Mouse (Mus musculus): ENCODE measurements around the gene Rab21. TPM values are rescaled to one million over a fixed set of nuclear protein-coding genes. Genes with fewer than 3 reads are reported as not detected.
"Not testable (repeated sequence)": the region's sequence is repeated elsewhere in the genome, so short reads cannot be mapped to it uniquely, and the experiment has no call there.

Gene Rab21
- polyA plus RNA-seq, 2 experiments from 2014 or later: 21.3 to 26.2 TPM

DNA sequence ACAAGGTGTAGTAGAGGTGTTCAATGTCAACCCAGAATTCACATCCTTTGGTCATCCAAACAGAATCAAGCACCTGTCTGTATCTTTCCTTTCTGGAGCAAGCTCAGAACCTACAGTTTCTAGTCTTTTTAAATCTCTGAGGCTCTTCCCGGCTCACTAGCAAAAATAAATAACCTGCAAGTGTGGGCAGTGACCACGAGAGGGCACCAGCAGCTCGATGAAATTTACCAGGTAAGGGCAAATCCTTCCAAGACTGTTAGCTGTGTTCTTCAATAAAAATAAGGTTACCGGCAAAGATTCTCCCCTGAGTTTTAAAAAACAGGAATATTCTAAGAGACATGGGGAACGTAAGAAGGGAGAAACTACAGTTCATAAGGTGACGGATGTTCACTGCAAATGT is 7.9 kb upstream of the Rab21 start:
- peak; percentile 89 for ATAC-seq

DNA sequence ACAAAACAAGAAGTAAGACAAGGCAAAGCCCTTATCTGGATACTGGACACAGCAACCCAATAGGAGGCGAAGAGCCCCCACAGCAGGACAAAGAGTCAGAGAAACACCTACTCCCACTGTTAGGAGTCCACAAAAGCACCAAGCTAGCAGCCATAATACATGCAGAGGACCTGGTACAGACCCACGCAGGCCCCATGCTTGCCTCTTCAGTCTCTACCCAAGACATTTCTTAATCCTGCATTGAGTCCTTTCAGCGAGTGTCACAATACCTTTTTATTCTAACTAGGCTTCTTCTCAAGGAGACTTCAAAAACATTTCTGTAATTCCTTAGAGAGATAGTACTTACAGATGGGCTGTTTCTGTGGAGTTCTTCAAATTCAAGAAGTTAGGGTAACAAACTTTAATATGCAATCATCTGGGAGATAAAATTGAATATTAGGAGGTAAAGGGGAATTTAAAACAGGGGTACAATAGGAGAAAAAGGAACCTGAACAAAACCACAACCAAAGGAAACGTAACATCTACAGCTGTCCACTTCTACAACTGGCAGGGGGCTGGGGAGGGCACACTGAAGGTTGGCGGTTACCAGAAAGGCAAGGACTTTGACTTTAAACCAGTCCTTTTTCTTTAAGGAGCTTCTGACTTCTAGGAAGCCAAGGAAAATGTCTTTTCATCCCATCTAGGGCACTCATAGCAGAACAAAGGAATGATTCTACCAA is 6.1 kb upstream of the Rab21 start:
- no peak for ATAC-seq

DNA sequence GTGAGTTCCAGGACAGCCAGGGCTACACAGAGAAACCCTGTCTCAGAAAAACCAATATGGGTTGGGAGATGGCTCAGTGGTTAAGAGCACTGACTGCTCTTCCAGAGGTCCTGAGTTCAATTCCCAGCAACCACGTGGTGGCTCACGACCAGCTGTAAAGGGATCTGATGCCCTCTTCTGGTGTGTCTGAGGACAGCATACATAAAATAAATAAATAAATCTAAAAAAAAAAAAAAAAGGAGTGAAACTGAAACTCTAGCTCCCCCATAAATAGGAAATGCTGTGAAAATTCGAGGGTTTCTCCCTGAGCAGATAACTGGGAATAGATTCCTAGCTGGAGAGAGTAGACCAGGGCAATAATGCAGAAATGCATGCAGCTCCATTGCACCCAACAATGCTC is 3.0 kb upstream of the Rab21 start:
- ATAC-seq: not testable (repeated sequence)

DNA sequence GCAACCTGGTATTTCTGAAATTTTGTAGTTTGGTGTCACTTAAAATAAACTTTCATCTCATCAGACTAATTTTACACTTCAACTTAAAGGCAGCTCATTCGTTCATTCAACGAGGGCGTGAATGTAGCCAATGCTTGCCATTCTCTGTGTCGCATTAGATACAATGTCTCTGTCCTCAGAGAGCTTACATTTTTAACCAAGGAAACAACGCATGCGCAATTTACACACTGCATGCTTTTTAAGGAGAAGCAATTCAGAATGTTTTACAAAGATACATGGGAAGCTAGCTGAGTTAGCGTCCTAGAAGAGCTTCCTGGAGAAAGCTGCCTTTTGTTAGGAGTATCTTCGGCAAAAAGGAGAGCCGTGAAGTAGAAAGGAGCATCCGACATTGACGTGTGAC is 919 bp upstream of the Rab21 start:
- ATAC-seq: no peak

DNA sequence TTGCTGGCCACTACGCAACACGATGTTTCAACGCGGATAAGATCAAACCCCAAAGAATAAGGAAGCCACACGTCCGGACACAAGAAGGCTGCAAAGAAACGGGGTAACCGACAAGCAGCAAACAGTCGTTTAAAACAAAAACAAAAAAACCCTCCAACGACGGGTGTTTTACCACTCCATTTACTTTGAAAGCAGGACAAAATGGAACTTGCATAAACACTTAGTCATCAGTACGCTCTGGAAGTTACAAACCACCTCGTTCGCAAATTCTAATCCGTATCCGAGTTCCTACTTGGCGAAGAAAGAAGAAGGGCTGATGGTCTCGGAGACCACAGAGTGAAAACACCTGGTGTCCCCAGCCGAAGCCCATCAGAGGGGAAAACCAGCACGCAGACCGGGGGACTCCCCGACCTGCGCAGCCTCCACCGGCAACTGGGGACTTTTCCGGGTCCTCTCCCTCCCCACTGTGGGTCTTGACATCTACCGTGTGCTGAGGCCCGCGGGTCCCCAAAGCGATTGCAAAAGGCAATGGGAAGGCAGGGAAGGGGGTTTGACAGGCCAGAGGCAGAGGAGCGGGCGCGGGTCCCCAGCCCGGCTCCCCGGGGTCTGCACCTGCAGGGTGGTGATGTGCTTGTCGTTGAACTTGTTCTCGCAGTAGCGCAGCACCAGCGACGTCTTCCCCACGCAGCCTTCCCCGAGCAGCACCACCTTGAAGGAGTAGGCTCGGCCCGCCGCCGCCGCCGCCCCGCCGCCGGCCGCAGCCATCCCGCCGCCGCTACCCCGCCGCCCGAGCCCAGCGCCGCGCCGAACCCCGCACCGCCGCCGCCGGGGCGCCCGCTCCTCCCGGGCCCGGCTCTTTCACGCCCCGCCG is 577 bp downstream of the Rab21 start:
- peak; percentile 86 for ATAC-seq

DNA sequence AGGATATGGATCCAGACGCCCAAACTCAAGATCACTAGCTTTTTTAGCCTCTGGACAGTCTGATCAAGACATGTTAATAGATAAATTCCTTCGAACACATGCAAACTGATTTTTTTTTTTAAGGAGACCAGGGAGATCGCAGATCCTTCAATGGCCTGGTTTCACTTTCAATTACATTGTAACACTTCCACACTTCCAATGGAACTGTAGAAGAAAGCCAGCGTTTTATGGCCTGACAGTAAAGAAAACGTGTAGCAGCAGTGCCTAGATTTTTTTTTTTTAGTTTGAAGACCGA is 1.2 kb downstream of the Rab21 start:
- ATAC-seq: peak; percentile 8

DNA sequence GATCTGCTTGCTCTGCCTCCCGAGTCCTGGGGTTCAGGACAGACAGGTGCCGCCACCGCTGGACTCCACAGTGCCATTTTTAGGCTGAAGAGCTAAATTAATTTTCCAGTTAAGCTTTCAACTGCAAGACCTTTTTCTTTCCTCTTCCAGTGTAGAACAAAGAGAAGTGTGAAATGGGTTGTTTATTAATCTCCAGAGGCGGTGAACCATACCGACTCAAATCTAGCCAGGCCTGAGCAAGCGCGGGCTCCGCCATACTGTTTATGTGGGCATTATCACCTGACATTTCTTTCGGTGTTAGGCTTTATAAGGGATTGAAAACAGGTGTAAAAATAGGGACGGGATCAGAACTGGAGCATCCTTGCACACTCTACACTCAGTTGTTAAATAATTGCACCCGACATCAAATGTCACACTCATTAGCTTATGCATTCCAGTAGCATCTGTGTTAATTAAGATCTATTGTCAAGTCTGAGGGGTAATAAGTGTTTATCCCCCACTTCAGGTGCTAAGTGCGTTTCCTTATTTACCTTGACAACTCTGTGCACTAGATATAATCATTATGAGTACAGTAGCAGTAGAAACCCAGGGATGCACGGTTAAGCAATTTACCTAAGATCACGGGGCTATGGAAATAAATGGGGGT is 1.6 kb downstream of the Rab21 start:
- ATAC-seq: peak; percentile 4

DNA sequence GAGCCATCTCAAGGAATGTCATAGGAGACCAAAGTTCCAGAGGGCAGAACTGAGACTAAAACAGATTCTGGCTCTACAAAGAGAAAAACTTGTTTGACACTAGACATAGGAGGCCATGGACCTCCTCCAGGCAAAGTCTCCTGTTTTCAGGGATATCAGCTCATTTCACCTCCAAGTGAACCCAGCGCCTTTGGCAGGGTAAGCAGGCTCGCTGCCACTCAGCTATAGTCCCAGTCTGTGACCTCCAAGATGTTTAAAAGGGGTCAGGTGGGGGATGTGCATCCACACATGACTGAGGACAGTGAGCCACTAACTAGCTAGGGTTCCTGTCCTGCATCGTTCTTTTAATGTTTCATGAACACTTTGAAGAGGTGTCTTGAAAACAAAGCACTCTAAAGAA is 2.7 kb downstream of the Rab21 start:
- ATAC-seq: no peak

DNA sequence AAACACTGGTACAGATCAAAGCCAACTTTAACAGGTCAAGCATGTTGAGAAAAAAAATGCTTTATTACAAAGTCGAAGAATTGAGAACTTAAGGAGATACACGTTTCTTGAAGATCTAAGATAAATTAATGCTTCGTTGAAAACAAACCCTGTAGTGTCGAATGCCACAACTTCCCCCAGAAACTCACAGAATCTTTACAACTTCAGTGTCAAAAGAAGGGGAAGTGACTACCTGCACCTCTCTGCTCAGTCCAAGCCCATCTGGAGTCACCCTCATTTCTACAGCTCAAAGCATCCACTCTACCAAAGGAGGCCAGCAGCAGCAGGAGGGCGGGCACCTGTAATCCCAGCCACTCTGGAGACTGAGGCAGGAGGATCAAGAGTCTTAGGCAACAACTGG is 3.2 kb downstream of the Rab21 start:
- ATAC-seq: no peak

DNA sequence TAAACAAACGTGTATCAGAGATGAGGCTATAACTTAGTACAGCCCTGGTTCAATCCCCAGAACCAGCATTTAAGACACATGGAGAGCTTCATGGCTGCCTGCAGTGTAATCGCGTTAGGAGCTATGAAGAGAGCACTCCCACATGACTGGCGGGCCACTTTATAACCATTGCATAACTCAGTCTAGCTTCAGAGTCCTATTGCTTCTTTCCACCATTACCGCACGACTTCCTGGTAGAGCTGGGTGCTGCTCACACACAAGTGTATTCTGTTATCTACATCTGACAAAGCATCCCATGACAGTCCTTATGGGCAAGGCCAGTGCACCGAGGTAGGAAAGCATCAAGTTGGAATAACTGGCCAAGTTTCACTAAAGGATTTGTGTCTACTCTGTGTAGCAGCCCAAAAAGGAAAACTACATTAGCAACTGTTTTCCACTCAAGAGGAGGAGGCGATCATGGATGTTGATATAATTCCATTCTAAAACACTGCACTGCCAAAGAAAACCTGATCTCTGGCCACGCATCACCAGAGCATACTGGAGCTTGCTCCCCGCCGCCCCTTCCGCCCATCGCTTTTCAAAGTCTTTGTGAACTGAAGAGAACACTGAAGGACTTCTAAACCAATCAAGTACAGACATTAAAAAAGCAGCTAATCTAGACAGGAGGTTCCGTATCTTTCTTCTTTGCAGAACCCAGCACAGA is 4.0 kb downstream of the Rab21 start:
- no peak for ATAC-seq

DNA sequence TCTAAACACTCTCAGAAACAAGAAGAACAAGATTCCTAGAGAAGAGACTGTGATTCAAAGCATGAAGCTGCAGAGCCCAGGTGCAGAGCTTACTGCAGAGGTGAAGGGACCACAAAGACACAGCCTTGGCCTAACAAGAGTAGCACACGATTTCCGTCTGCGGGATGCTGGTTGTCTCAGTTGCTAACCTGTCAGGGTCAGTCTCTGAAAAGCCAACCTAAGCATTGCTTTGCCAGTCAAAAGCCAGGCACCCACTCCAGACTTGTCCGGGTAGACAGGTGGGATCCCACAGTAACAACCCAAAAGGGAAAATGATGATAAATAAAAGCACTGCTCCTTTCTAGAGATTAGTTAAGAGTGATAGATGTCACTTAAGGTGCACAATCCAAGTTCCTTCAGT is 6.2 kb downstream of the Rab21 start:
- ATAC-seq: no peak

DNA sequence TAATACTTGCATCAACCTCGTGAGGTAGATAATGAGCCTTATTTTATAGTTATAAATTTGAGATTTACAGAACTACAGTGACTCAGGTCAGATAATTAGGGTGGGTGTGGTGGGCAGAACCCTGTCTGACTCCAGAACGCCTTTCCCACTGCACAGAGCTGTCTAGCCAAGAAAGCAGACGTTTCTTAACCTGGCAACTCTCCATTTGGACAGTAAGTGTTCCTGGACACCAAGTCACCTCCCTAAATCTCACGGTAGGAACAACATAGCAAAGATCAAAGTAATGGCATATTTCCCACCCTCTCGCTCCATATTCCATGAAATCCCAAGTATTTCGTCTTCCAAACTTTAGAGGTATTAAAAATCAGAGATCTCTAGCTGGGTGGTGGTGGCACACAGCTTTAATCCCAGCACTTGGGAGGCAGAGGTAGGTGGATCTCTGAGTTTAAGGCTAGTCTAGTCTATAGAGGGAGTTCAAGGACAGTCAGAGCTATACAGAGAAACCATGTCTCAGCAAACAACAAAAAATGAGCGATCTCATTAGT is 8.0 kb downstream of the Rab21 start:
- ATAC-seq: no peak

DNA sequence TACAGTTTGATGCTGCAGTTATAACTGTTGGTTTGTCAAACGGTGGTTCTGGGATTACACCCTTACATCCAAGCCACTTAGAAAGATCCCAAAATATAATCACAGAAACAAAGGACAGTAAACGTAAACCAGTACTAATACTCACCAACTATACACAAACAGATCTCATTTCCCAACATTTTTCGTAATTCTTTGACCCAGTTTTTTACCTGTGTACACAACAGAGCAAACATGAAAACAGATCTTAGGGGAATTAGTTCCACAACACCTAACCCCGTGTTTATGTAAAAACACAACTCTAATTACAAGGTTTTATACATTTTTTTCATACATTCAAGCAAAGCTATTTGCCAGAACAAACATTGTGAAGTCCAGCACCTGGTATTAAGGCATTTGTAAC is 16.7 kb downstream of the Rab21 start:
- ATAC-seq: no peak

DNA sequence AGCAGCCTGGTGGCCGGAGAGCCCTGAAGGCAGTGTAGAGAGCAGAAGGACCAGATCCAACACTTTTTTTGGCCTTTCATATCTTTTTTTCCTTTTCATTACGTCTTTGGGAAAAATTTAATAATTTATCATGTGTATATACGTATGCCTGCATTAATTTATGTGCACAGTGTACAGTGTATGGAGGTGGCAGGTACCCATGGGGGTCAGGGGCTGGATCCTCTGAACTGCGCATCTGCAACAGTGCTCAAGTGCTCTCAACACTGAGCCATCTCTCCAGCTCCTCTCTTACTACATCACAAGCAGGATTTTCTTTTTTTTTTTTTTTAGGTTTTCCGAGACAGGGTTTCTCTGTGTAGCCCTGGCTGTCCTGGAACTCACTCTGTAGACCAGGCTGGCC is 17.8 kb downstream of the Rab21 start:
- ATAC-seq: no peak

DNA sequence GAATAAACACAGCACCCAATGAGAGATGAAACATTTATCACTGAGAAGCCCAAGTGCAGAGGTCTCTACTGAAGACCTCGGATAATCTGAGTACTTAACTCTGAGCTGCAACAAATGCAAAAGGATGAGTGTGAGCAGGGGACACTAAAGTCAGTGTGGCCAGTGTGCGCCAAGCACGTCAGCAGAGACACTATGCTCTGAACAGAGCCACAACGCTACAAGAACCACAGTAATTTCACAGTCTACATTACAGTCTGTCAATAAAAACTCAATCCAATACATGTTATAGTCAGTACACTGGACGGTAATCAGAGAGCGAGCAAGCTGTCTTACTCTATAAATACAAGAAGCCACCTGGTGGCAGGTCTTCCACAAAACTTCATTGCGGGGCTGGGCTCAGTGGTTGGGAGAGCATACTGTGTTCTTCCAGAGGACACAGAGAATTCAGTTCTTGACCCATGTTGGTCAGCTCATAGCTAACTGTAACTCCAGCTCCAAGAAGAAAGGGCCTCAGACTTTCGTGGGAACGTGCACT is 18.9 kb downstream of the Rab21 start:
- ATAC-seq: no peak

DNA sequence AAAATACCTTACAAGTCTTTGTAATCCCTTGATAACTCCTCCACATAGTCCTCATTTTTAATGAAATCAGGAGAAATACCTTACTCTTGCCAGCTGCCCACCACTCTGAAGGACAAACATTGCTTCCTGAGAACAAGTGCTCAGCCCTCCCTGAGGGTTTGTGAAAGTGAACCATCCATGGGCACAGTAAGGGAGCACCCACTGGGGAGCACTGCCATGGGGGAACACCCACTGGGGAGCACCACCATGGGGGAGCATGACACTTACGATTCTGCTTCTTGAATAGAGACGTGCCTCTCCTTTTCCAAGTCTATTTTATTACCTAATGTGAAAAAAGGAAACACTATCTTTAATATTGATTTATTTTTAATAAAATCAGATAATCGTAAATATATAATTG is 20.2 kb downstream of the Rab21 start:
- ATAC-seq: no peak

DNA sequence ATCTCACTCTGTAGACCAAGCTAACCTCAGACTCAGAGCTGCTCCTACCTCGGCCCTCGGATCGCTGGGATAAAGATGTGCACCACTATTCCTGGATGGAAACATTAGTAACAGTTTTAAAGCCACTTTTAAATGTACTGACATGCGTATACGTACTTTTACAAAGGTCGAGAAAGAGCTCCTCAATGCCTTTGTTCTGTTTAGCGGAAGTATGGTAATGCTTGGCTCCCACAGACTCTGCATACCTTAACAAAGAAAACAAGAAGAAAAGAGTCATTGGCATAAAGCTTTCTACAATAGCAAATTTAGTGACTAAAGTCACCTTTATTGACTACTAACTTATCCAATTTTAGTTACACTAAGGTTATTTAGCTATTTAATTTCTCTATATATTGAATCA is 20.7 kb downstream of the Rab21 start:
- no peak for ATAC-seq

DNA sequence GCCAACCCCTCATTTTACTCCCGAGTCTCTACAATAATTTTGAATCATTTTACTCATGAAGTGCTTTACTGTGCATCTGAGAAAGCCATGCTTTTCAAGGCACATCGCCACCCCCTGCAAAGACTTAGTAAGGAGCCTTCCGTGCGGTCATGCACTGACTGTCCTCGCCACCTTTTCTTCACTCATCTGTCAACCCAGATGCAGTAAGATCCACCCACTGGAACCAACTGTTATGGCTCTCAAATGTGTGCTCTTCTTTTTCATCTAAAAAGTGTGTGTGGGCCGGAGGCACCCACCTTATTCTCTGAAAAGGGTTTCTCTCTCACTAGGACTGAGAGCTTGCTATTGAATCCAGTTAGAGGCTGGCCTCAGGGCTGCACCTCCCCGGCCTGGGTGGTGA is 21.4 kb downstream of the Rab21 start:
- no peak for ATAC-seq

DNA sequence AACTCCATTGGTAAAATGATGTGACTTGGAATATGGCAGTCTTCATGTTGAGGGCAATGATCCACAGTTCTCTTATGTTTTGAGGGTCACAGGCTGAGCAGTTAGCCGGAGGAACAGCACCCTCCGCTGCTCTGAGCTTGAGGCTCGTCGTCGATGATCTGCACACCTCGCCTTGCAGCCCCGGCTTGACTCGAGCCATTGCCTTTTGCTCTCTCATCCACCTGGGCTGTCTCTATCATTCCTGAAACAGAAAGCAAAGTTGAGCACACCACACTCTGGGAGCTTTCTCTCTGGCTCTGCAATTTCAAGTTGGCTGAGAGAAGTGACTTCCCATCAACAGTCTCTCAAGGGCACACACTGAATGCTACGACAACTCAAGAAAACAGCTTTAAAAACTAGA is 24.7 kb downstream of the Rab21 start:
- no peak for ATAC-seq

DNA sequence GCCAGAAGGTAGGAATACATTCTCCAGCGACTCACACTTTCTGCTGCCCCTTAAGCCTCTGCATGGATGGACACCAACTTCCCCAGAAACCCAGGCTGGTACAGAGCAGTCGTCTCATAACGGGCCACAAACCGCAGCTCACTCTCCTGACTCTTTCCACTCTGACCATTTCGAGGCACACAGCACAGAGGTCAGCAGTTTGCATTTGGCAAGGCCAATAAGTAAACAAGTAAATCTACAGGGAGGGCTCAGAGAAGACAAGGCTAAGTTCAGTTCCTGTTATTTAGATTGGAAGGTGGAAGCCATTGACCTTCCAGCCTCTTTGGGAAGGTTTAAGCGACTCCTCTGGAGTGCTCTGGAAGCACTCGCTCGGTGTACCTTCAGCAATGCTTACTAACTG is 26.5 kb downstream of the Rab21 start:
- no peak for ATAC-seq

DNA sequence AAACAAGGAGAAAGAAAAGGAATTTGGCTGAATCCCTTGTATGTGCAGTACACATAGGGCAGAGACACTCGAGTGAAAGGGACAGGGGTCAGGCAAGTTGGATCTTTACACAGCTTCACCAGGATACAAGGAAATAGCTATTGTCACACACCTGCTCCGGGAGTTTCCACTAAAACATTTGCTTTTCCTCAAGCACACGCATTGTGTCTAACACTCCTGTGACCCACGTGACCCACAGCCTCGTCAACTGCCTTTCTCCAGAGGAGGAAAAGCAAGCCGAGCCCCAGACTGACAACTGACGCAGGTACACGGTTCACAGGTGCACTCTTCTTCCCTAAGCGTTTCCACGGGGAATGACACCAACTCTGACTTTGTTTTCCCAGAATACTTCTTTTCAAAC is 31.2 kb downstream of the Rab21 start:
- no peak for ATAC-seq

DNA sequence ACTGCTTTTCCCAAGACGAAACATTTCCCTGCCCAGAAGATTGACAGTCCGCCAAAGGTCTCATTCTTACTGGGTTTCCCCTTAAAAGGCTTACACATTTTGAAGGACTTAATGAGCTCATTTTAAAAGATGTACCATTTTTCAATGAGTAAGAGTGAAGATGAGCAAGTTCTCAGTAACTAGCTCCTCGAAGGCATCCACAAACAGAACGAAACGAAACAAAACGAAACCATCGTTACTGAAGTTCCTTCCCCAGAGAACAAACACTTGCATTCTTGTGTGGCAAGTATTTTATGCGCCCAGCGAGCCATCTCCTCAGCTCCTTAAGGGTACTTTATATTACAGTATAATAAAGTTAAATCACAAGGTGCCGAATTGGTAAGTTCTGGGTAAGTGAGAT is 34.0 kb downstream of the Rab21 start:
- no peak for ATAC-seq

DNA sequence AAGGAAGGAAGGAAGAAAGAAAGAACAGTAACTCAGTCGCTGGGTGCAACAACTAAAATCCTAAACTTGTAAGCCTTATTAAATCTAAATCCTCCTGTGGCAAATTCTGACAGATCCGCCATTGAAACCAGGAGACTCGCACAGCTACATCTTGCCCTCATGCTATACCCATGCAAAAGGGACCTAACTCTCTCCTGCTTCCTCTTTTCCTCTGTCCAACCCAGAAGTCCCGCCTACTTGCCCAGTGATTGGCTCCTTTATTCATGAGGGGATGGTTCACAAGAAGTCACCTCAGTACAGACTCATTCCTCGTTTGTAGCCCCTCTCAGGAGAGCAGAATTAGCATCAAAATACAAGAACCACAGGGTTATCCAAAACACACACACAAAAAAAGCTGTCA is 43.7 kb downstream of the Rab21 start:
- ATAC-seq: no peak

Measured in activated CD4-positive, CD25-positive, alpha-beta regulatory T cell, adult 4 months (primary cell).